Mouse (Mus musculus) adrenal gland, adult (tissue): ENCODE results near the gene Pou2f3.

Experiments
- DNase-seq, 2 experiments: peaks; one replicate each; pipeline ENCODE4 v3.0.0; 2022 to 2023; ENCODE audit warnings: low spot score in 1 of 2; ENCODE audit not compliant: inconsistent age in 2 of 2

The Pou2f3 gene

DNA sequence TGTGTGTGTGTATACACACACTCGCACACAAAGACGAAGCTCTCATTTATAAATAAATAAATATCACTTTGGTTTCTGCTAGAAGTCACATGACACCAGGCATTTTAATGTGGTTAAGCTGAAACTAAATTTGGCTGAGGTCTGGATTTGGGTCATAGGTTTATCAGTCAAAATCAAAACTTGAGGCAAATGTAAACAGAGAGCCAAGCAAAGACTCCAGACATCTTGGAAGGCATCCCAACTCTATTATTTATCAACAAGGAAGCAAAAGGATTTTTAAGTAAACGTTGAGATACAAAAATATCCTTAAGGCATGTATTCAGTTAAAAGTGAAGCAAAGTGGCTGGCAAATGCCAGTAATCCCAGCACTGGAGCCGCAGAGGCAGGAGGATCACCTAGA lies 95.3 kb downstream of the Pou2f3 start:
- no peak for DNase-seq

DNA sequence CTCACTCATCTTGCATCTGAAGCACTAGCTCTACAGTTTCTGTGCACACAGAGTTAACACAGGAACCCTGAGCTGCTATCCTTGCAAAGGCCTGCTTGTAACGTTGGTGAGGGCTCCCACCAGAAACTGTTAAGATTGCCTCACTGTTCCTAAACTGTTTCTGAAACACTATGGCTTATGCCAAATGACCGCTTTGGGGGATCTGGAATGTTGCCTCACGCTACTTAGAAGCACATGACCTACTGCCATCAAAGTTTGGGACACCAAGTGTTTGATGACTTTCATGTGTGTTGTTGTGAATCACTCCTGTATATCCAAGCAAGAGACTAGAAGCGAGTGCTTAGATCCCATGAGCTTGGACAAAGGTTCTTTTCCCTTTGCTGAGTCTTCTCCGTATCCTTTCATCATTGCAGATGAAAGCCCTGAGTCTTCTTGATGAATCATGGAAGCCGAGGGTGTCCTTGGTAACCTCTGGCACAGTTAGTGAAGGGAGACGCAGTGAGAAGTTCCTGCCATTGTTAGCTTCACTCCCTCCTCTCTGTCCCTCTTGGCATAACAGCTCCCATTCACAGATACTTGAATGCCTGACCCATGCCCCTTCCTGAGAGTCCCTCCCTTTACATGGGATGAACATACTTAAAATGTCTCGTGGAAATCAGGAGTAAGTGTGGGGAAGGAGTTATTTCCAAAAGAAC lies 99.7 kb downstream of the Pou2f3 start:
- DNase-seq, result peak; percentile 65 to 85

DNA sequence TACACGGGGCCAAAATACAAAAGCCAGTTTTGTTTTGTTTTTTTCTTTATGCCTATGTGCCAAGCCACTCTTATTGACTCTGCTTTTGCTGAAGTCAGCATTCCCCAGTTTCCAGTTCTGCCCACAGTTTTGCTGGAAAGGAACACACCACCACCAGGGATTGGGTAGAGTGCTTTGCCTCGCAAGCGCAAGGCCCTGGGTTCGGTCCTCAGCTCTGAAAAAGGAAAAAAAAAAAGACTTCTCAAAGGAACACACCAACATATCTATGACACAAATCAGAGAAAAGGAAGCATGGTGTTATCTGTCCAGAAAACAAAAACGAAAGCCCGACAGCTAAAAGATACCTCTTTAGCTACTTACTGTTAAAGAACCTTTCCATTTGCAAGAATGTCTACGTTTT lies 101.0 kb downstream of the Pou2f3 start:
- DNase-seq, result no peak

DNA sequence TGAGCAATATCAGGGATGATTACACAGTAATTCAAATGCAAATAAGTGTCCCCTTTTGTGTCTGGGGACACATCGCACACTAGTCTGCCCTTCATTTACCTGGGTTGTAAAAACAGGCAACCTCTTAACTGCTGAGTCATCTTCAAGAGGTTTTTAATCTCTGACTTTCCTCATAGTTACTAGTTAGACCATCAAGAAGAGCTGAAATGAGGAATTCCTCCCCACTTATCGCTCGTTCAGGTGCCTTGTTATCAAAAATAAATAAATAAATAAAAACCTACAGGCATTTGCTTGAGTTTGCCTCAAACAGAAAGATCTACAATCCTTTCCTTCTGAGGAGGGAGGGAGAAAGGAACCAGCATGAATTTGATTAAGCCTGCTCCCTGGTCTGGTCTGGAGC lies 101.4 kb downstream of the Pou2f3 start:
- DNase-seq, result peak in 1 of 2 experiments; percentile 29

DNA sequence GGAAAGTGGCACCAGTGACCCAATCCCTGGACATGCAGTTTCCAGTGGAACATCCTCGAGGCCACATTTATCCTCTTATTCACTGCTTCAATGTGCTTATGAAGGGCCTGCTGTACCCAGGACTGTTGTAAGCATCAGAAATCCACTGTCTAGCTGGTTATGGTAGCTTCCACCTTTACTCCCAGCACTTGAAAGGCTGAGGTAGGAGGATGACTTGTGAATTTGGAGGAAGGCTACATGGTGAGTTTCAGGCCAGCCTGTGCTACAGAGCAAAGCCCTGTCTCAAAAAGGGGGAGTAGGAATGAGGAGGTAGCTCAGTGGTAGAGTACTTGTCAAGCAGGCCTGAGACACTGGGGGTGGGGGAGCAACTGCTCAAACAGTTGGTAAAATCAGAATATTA lies 102.1 kb downstream of the Pou2f3 start:
- DNase-seq, result no peak

DNA sequence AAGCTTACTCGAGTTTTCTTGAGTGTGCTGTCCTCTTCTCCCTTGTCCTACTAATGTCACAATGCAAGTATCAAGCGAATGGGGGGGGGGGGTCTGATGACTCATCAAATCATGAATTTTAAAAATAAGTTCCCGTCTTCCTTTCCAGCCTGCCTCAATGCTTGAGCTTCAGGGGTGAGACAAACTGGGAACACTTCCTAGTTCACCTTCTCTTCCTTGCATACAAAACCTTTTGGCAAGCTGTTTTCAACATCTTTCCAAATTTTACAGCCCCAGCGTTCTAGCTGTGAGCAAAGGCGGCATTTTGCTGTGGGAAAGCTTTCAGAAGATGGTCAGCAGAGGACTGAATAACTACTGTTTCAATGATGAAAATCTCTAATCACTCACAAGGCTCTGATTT lies 102.6 kb downstream of the Pou2f3 start:
- DNase-seq, result no peak

DNA sequence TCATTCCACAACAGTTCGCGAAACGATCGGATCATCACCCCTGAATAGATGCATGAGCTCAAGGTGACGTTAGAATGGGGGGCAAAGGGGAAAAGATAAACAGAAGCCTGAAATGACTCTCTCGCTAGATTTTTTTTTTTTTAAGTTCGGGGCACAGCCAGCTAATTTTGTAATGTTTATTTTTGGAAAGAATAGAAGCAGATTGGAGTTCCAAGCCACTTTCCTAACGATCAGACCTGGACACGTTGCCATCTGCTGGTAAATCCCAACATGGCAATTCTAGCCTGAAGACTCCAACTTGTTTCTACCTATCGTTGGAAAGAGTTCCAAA lies 103.0 kb downstream of the Pou2f3 start, which contains the start of gene Arhgef12:
Arhgef12 (minus strand) TSS at position 53 of the 331 bp plus-strand sequence.
- DNase-seq, result peak; percentile 67 to 91

DNA sequence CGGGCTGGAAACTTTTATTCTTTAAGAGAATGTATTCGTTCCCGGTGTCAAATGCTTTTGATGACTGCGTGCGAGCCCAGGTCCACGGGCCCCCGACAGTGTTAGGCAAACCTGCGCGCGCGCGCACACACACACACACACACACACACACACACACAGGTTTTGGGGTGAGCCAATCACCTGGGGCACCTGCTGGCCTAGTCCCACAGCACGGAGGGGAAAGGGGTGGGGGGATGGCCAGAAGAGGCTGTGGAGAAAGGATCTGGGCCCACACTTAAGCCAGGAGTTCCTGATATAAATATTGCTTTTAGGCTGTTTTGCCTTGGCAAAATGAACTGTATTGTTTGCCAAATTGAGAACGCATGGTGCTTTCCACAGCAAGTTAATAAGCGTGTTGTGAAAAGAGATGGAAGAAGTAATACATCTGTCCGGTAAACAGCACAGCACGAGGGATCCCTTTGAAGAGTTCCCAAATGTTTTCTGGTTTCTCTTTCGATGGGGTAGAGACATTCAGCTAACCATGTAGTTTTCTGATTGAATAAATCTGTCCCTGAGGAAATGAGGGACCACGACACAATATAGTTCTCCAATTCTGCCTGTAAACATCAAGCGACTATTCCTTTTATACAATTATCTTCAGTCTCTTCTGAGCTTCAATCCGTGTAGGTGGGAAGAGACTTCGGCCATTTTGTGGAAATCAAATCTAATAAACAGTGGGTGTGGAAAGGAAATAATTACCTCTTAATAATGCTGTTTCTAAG lies 103.6 kb downstream of the Pou2f3 start:
- no peak for DNase-seq

DNA sequence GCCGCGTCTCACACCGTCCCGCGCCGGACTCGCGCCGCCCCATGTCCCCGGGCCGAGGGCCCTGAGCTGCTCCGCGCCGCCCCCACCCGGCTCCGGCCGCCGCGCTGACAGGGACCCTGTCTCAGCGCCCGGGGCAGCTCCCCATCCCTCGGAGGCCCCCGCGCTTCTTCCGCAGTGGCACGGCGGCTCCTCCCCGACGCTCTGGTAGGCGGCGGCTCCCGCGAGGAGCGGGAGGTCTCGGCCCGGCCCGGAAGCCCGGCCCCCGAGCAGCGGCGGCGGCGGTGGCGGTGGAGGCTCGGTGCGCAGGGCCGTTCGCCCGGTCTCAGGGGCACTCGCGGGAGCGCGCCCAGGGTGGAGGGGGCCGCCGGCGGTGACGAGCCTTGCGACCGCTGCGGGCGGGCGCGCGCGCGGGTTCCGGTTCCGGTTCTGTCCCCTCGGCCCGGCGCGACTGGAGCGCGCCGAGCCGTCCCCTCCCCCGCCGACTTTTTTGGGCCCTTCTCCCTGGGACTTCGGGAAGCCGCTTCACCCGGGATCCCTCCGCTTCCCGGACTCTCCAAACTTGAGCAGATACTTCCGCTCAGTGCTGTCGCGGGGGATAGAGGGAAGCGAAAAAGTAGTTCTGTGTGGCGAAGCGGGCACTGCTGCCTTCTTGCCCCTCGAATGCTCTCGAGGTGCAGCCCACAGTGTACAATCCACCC lies 104.4 kb downstream of the Pou2f3 start:
- peak; percentile 96 to 98 for DNase-seq

DNA sequence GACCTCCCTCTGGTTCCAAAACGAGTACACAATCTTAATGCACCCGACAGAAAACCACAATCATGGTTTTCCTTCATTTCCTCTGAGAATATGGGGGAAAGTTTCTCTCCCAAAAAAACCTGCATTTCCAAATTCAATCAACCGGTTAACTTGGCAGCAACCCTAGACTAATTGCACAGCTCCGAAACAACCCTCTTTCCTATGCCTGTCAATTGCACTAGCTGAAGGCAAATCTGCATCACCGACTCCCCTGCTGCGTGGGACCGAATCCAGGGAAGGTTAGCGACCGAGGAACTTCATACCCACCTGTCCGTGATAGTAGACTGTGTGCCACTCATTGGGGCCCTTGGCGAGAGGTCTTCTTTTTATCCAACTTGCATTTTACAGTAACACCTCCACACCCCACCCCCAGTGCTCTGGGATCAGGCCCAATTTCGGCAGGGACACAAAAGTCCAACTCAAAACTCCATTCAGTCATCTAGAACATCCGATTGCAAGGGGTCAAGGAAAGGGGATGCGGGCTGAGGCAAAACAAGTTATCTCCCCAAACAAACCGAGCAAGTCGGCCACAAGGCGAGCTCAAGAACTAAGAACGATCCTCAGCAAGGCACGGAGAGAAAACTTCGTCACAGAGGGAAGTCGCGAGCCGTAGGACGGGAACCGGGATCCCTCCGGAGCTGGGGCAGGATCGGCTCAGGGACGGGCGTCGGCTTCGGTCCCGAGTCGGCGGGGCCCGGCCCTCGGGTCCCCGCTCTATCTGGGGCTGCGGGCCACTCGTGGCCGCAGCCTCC lies 105.1 kb downstream of the Pou2f3 start:
- peak; percentile 63 to 90 for DNase-seq

DNA sequence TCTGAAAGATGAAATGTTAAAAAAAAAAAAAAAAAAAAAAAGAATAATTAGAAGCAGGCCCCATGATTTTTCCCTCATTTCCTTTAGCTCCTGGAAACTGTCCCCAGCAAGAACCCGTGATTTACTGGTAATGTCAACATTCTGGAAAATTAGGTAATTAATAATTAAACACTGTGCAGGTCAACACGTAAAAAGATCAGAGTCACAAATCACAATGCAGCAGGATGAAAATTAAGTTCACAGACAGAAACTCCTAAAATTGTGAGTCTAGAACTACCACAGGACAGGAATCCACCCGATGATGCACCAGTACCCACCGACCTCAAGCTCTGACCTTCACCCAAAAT lies 105.7 kb downstream of the Pou2f3 start:
- no peak for DNase-seq

DNA sequence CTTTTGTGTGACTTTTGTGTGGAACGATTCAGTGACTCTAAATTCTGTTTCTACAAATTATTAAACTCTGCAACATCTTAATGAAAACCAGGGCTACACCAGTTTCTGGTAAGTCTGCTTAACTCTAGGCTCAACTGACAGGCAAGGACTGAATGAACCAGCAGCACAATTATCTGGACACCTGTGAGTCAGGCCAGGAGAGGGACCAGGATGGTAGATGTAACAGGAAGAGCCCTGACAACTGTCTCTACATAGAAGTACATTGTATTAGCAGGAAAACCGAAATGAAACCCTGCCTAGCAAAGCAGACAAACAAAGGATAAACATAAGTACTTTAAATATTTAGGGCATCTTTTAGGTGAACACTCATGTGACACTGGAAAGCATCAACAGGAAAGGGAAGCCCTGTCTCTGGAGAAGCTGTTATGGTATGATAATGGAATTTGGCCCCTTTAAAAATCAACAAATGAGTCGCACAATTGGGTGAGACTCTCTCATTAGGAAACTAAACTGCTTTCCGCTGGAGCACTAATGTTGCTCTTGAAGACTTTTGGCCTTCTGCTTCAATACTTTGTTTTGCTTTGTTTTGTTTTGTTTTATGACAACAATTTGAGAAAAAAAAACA lies 106.4 kb downstream of the Pou2f3 start:
- DNase-seq, result no peak

DNA sequence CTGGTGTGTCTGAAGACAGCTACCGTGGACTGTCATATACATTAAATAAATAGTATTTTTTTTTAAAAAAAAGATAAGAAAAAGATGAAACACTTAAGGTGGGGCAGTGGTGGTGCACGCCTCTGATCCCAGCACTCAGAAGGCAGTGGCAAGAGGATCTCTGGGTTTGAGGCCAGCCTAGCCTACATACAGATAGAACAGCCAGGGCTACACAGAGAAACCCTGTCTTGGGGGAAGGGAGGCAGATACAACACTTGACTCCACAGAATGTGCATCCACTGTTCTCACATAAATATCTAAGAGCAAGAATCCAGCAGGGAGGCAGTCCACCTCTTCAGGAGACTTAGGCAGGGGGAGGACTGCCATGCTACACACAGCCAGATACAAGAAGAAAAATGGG lies 107.2 kb downstream of the Pou2f3 start:
- DNase-seq, result no peak

DNA sequence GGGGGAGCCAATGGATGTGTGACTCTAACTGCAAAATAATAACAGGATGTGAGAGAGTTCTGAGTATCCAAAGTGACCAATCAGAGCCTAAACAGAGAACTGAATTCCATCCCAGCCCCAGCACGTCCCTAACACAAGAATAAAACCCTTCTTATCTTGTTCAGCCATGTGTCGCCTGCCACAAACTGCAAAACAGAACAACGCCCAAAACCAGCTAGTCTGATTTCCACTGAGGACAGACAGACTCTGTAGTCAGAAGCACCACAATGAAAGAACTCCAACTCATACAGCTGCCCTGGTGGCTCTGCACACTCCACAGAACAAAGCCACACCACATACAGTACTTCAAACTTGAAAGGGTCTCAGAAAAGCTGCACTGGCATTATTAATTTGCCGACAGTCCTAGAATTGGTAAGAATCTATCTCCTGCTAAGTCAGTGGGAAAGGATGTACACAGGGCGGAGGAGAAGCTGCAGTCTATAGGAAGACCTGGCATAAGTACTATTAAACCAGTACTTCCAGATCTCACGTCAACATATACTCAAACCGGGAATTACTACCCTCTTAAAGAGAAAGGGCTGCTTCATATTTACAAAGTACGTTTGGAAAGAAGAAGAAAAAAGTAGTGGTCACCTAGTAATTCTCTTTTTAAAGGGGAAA lies 108.1 kb downstream of the Pou2f3 start:
- DNase-seq, result no peak

DNA sequence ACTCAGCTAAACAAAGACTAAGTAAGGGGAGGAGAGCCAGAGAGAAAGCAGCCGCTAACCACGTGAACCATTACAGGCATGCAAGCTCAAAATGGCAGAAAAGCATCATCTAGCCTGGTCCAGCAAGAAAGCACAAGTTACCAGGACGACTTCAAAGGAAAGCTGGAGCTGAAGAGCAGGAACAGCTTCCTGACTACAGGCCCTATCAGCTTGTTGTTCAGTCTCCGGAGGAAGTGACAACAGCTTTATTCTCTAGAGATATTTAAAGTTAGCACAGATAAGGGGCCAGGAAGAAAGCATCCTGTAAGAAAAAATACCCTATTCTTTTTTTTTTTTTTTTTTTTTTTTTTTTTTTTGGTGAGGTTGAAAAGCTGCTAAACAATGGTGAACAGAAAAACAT lies 111.2 kb downstream of the Pou2f3 start:
- DNase-seq, result peak in 1 of 2 experiments; percentile 50

DNA sequence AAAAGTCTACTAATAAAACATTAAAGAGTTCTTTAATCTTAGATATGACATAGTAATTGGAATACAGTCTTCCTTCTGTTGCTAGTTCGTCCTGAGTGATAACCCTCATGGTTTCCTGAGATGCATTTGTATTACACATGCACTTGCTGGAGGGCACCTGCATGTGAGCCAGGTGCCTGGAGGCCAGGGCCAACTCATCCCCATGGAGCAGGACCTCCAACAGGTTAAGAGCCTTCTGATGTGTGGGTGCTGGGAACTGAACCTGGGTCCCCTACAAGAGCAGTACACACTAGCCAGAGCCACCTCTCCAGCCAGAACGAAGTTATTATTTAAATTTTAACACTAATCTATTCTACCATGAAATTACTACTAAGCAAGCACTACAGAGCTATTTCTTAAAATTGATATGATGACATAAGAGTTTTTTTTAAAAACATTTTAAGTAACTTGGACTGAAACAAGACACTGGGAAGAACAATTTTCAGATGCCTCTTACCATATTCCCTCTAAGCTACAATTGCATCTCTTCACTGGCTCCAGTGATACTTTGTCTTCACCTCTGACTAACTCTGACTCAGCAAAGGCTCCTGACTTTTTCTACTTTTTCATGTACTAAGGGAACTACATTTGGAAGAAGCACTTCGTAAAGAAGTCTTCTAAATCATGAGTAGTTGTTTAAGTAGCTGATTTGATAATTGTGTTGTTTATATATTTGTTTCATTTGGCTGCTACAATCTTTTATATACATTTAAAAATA lies 112.2 kb downstream of the Pou2f3 start:
- peak in 1 of 2 experiments; percentile 51 for DNase-seq

DNA sequence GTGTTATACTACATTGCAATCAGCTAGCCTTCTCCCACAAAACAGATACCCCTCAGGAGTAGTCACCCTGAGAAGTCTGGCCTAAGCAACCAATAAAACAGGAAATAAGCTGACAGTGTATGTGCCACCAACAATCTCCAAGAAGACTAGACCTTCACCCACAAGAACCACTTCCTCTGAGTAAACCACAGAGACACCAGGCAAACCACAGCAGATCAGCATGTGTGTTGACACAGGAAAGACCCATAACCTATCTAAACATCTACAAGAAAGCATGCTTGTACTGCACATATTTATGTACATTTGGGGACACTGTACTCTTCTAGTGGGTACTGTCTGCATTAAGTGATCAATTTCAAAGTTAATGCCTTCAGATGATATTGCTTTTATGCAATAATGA lies 113.8 kb downstream of the Pou2f3 start:
- no peak for DNase-seq

DNA sequence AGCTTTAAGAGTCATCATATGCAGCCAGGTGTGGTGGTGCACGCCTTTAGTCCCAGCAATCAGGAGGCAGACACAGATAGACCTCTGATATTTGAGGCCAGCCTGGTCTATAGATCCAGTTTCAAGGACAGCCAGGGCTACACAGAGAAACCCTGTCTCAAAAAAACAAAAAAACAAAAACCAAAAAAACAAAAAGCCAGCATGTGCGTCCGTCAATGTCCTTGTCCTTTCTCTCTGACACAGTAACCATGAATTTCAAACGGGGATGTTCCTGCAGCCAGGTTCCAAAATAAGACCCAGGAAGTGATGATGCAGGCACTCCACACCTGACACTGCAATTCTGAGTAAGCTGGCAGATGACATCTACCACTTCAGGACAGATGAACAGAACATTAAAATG lies 115.3 kb downstream of the Pou2f3 start:
- peak in 1 of 2 experiments; percentile 60 for DNase-seq

DNA sequence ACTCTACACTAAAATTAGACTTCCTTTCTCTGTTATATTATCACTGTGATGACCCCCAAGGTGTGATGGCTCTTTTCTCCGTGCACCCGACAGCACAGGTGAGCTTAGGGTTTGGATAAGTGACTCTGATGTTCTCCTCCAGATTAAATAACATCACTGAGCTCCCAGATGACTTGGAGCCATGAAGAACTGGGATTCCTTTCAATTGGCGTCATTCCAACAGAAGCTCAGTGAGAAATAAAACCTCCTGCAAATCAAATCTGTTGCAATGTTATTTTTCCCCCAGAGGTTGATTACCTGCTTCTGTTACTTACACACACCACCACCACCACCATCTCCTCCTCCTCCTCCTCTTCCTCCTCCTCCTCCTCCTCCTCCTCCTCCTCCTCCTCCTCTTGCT lies 116.4 kb downstream of the Pou2f3 start:
- peak in 1 of 2 experiments; percentile 79 for DNase-seq
